30 mouse cellular contexts compared by ENCODE assay signal in genomic region chr11:81923626-81924025, GRCm38 (mm10). TPM values are rescaled to one million over a fixed set of nuclear protein-coding genes. Genes with fewer than 3 reads are reported as not detected.
"Had no signal": no experiment of that assay in that cellular context is flagged by ENCODE, and none has a peak within 500 bp of the region (broad histone marks: within the 10 kb centered on the region; RNA-seq: fewer than 3 reads in every experiment).

No protein-coding gene starts in this region.

- H3K4me1 ChIP-seq: heart, embryonic 13.5 days; heart, embryonic 15.5 days; hindbrain, embryonic 15.5 days; kidney, embryonic 15.5 days; limb, embryonic 13.5 days; limb, embryonic 15.5 days; liver, embryonic 12.5 days had no signal

- H3K27me3 ChIP-seq: heart, embryonic 13.5 days; heart, embryonic 15.5 days; hindbrain, embryonic 13.5 days; hindbrain, embryonic 15.5 days; kidney, embryonic 15.5 days; limb, embryonic 13.5 days; limb, embryonic 15.5 days; liver, embryonic 12.5 days had no signal

- H3K9me3 ChIP-seq: heart, embryonic 13.5 days; heart, embryonic 15.5 days; hindbrain, embryonic 13.5 days; hindbrain, embryonic 15.5 days; kidney, embryonic 15.5 days; limb, embryonic 13.5 days; limb, embryonic 15.5 days; liver, embryonic 12.5 days had no signal

- H3K9ac ChIP-seq: heart, embryonic 13.5 days; heart, embryonic 15.5 days; hindbrain, embryonic 13.5 days; hindbrain, embryonic 15.5 days; kidney, embryonic 15.5 days; limb, embryonic 13.5 days; limb, embryonic 15.5 days; liver, embryonic 12.5 days; liver, embryonic 14.5 days had no signal

- H3K36me3 ChIP-seq: heart, embryonic 13.5 days; heart, embryonic 15.5 days; hindbrain, embryonic 13.5 days; hindbrain, embryonic 15.5 days; kidney, embryonic 15.5 days; limb, embryonic 13.5 days; limb, embryonic 15.5 days; liver, embryonic 12.5 days had no signal

- H3K4me2 ChIP-seq: heart, embryonic 11.5 days; heart, embryonic 13.5 days; heart, embryonic 15.5 days; hindbrain, embryonic 13.5 days; hindbrain, embryonic 15.5 days; kidney, embryonic 15.5 days; limb, embryonic 13.5 days; limb, embryonic 15.5 days; liver, embryonic 12.5 days had no signal

- DNase-seq: gastrocnemius, postnatal 14 days; gastrocnemius, postnatal 36 days; heart, adult 18-20 months; heart, postnatal 14 days; heart, postnatal 36 days; kidney, adult 11 months; kidney, adult 2 months; kidney, adult 9 months; kidney, postnatal 14 days; kidney, postnatal 36 days; layer of hippocampus, adult 9-11 months; layer of hippocampus, postnatal 36 days; left cerebral cortex, postnatal 4 days had no signal

- H3K4me3 ChIP-seq: heart, embryonic 13.5 days; heart, embryonic 15.5 days; hindbrain, embryonic 13.5 days; hindbrain, embryonic 15.5 days; kidney, embryonic 15.5 days; limb, embryonic 13.5 days; limb, embryonic 15.5 days; liver, embryonic 12.5 days had no signal

- ATAC-seq: hindbrain, postnatal 0 days; intestine, embryonic 16.5 days; liver, embryonic 12.5 days had no signal

- H3K27ac ChIP-seq: heart, embryonic 13.5 days; heart, embryonic 15.5 days; hindbrain, embryonic 13.5 days; hindbrain, embryonic 15.5 days; hindbrain, postnatal 0 days; kidney, embryonic 15.5 days; kidney, postnatal 0 days; limb, embryonic 13.5 days; limb, embryonic 15.5 days; liver, embryonic 12.5 days; liver, embryonic 14.5 days had no signal

RNA-seq across cellular contexts. Expression of gene Asic2, which starts 44.6 kb away (rescaled TPM):
- total RNA-seq: heart, adult 18-20 months; heart, postnatal 14 days; heart, postnatal 36 days; hematopoietic stem cell, adult 5-6 weeks had no signal
- polyA plus RNA-seq: heart, embryonic 15.5 days; heart, postnatal 0 days; liver, adult 2 months; liver, embryonic 16.5 days had no signal
